Mouse (Mus musculus): ENCODE data around the gene Plgrkt. TPM values are rescaled to one million over a fixed set of nuclear protein-coding genes. Genes with fewer than 3 reads are reported as not detected.

The Plgrkt gene
- polyA plus RNA-seq, 1 experiment from 2014 or later, result 50.6 TPM

DNA sequence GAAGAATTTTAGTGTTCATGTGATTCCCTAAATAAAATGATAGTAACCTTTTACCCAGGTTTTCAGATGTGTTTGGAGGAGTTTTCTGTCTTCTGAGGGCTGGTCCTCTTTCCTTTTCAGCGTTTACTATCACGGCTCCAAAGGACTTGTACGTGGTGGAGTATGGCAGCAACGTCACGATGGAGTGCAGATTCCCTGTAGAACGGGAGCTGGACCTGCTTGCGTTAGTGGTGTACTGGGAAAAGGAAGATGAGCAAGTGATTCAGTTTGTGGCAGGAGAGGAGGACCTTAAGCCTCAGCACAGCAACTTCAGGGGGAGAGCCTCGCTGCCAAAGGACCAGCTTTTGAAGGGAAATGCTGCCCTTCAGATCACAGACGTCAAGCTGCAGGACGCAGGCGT is 6.2 kb upstream of the Plgrkt start:
- no peak overlapping the region for H3K9ac ChIP-seq (replicated peaks; ENCODE audit: low read depth)
- H3K27ac ChIP-seq (ENCODE audit: low read length), result no peak overlapping the region
- TF ChIP-seq CTCF (IDR thresholded peaks at IDR 0.05) (no peak), EP300 (IDR thresholded peaks at IDR 0.05) (no peak)
- DNase-seq (ENCODE audit: low spot score), result no peak
- H3K9me3 ChIP-seq (ENCODE audit: low read length), result no peaks in the 10 kb centered on the region
- H3K4me3 ChIP-seq (ENCODE audit: low read depth, low read length), result no peak overlapping the region
- H3K4me2 ChIP-seq (replicated peaks; ENCODE audit: low read depth, low read length), result peak overlapping the region; percentile 33
- H3K27me3 ChIP-seq (replicated peaks; ENCODE audit: insufficient read depth, low read length), result no peaks in the 10 kb centered on the region
- ATAC-seq, result no peak
- WGBS, result 27% methylated on average over 11 of the region's 11 CpGs
- H3K4me1 ChIP-seq (ENCODE audit: insufficient read depth, low read depth, low read length), result 0 out of 2 replicates have a peak, but pooled peaks cover 5% of the 10 kb centered on the region
- no peaks in the 10 kb centered on the region for H3K36me3 ChIP-seq (ENCODE audit: insufficient read depth, low read length)

DNA sequence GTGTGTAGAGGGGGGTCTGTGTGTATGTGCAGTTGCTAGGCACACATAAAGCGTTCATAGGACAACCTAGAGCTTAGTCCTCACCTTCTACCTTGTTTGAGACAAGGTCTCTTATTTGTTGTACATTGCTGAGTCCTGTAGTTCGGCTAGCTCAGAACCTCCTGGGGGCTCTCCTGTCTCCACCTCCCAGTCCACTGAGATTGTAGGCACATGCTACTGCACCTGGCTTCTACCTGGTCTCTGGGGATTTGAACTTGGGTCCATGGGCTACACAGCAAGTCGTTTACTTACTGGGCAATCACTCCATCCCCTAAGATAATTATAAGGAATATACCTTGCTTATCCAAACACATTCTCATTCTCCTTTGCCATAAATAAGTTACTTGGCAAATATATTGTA is 5.4 kb upstream of the Plgrkt start:
- DNase-seq (ENCODE audit: low spot score) (no peak), ATAC-seq (no peak)
- Histone ChIP-seq H3K27me3 (replicated peaks; ENCODE audit: insufficient read depth, low read length) (no peaks in the 10 kb centered on the region), H3K4me3 (ENCODE audit: low read depth, low read length) (no peak overlapping the region), H3K9ac (replicated peaks; ENCODE audit: low read depth) (no peak overlapping the region), H3K4me1 (ENCODE audit: insufficient read depth, low read depth, low read length) (0 out of 2 replicates have a peak, but pooled peaks cover 5% of the 10 kb centered on the region), H3K9me3 (ENCODE audit: low read length) (no peaks in the 10 kb centered on the region), H3K27ac (ENCODE audit: low read length) (no peak overlapping the region), H3K4me2 (replicated peaks; ENCODE audit: low read depth, low read length) (peak overlapping the region; percentile 47; the same call in 1 of the 2 replicates), H3K36me3 (ENCODE audit: insufficient read depth, low read length) (no peaks in the 10 kb centered on the region)
- WGBS, result 86% methylated on average over 3 of the region's 3 CpGs
- TF ChIP-seq EP300 (IDR thresholded peaks at IDR 0.05) (no peak), CTCF (IDR thresholded peaks at IDR 0.05) (no peak)

DNA sequence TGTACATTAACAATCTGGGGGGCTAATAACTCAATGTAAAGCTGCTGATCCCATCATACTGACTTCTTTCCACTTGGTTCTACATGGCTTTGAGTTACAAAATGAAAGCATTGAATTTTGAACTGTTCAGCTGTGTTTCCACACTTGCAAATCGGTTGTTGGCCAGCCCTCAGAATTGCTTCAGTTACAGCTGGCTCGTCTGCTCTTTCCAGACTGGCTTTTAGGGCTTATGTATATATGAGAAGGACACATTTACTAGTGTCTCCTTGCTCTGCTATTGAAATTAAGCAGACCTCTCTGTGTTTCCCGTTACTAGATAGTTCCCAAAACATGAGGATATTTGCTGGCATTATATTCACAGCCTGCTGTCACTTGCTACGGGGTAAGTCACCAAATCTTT is 4.9 kb upstream of the Plgrkt start:
- Histone ChIP-seq H3K9ac (replicated peaks; ENCODE audit: low read depth) (no peak overlapping the region), H3K27me3 (replicated peaks; ENCODE audit: insufficient read depth, low read length) (no peaks in the 10 kb centered on the region), H3K27ac (ENCODE audit: low read length) (no peak overlapping the region), H3K9me3 (ENCODE audit: low read length) (no peaks in the 10 kb centered on the region), H3K4me3 (ENCODE audit: low read depth, low read length) (peak overlapping the region; percentile 27), H3K36me3 (ENCODE audit: insufficient read depth, low read length) (no peaks in the 10 kb centered on the region), H3K4me2 (replicated peaks; ENCODE audit: low read depth, low read length) (peak overlapping the region; percentile 47), H3K4me1 (ENCODE audit: insufficient read depth, low read depth, low read length) (peaks cover 8% of the 10 kb centered on the region; the same call in 1 of the 2 replicates)
- ATAC-seq, result no peak
- peak; percentile 56 for DNase-seq (ENCODE audit: low spot score)
- TF ChIP-seq EP300 (IDR thresholded peaks at IDR 0.05), result no peak
- no peak for TF ChIP-seq CTCF (IDR thresholded peaks at IDR 0.05)
- WGBS, result 50% methylated on average over 4 of the region's 4 CpGs

DNA sequence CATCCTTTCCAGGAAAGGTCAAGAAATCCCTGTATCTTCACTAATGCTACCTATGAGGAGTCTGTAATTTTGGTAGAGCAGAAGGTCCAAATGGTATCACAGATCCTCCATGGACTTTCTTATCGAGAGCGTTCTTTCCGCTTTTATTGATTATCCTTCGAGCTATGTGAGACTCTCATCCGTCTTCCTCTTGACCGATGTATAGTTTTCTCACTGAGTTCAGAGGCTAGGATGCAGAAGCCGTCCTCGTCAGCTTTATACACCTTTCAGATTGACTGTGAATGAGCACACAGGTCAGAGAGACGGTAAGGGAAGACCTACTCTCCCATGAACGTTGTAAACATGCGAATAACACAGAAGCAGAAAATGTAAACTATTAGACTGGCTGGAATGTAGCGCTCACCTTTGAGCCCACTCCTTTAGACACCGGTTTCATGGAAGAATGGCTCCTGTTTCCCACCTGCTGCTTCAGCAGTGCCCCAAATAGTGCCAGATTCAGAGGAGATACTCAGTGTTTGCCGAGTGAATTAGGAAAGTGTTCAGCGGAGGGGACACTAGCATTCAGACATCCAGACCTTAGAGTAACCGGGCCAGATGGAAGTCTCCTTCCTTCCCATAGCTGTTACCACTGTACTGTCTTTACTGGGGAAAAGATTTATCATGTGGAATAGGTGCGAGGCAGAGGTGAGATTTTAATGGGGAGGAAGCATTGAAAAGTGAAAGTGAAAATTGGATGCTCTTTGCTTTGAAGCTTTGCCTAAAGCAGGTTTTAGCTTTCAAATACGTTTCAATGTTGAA is 4.3 kb upstream of the Plgrkt start:
- 67% methylated on average over 18 of the region's 18 CpGs for WGBS

DNA sequence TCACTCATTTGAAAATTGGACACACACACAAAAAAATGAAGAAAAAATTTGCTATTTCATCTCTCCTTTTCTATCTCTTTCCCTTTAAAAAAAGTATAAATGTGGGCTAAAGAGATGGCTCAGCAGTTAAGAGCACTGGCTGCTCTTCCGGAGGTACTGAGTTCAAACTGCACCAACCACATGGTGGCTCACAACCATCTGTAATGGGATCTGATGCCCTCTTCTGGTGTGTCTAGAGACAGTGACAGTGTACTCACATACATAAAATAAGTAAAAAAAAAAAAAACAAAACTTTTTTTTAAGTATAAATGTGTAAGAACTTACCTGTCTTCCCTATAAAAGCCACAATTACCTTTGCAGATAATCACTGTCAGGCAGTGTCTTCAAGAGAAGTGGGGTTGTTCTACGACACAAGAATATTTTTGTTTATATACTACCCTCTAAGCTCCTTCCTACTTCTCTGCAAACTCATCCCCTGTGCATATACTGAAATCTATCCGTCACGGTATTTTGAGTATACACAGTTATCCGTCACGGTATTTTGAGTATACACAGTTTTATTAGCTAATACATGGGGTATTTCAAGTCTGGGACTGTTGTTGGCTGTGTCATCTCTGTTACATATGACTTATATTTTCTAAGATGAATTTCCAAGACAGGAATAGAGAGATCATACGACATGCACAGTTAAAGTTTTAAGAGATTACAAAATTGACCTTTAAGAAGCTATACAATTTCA is 3.5 kb upstream of the Plgrkt start:
- Histone ChIP-seq H3K27me3 (replicated peaks; ENCODE audit: insufficient read depth, low read length) (no peaks in the 10 kb centered on the region), H3K9me3 (ENCODE audit: low read length) (no peaks in the 10 kb centered on the region), H3K4me1 (ENCODE audit: insufficient read depth, low read depth, low read length) (peaks cover 8% of the 10 kb centered on the region; the same call in 1 of the 2 replicates), H3K36me3 (ENCODE audit: insufficient read depth, low read length) (no peaks in the 10 kb centered on the region), H3K4me2 (replicated peaks; ENCODE audit: low read depth, low read length) (no peak overlapping the region), H3K27ac (ENCODE audit: low read length) (no peak overlapping the region), H3K9ac (replicated peaks; ENCODE audit: low read depth) (no peak overlapping the region), H3K4me3 (ENCODE audit: low read depth, low read length) (no peak overlapping the region)
- WGBS, result 80% methylated on average over 7 of the region's 7 CpGs
- TF ChIP-seq EP300 (IDR thresholded peaks at IDR 0.05) (no peak), CTCF (IDR thresholded peaks at IDR 0.05) (no peak)
- DNase-seq (ENCODE audit: low spot score), result no peak
- no peak for ATAC-seq

More for the DNA sequence above, 4.3 kb upstream of the Plgrkt start:
- no peak overlapping the region for H3K27ac ChIP-seq (ENCODE audit: low read length)
- no peaks in the 10 kb centered on the region for H3K9me3 ChIP-seq (ENCODE audit: low read length)
- no peak for DNase-seq (ENCODE audit: low spot score)
- no peak overlapping the region for H3K9ac ChIP-seq (replicated peaks; ENCODE audit: low read depth)
- H3K4me1 ChIP-seq (ENCODE audit: insufficient read depth, low read depth, low read length), result peaks cover 8% of the 10 kb centered on the region; the same call in 1 of the 2 replicates
- H3K4me3 ChIP-seq (ENCODE audit: low read depth, low read length), result peak overlapping the region; percentile 27
- no peak for ATAC-seq
- no peaks in the 10 kb centered on the region for H3K27me3 ChIP-seq (replicated peaks; ENCODE audit: insufficient read depth, low read length)
- H3K4me2 ChIP-seq (replicated peaks; ENCODE audit: low read depth, low read length), result peak overlapping the region; percentile 47
- TF ChIP-seq CTCF (IDR thresholded peaks at IDR 0.05), result no peak
- no peak for TF ChIP-seq EP300 (IDR thresholded peaks at IDR 0.05)
- no peaks in the 10 kb centered on the region for H3K36me3 ChIP-seq (ENCODE audit: insufficient read depth, low read length)

DNA sequence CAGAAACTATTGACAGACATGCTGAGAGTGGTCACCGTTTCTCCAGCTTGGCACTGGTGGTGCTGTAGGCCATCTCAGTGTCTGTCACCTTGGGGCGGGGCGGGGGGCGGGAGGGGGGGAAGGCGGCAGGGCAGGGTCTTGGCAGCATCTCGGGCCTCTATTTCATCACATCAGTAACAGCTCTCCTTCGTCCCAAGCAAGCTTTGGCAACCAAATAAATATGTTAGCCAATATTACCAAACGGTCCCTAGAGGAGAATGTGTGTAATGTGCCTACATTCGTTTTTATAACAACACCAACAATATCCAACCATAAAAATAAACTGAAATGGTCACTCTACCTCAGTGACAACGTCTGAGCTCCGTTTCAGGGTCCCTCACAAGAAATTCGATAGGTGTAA is 2.9 kb upstream of the Plgrkt start:
- ATAC-seq (no peak), DNase-seq (ENCODE audit: low spot score) (peak; percentile 43)
- WGBS, result 47% methylated on average over 12 of the region's 12 CpGs
- no peaks in the 10 kb centered on the region for H3K36me3 ChIP-seq (ENCODE audit: insufficient read depth, low read length)
- no peak overlapping the region for H3K27ac ChIP-seq (ENCODE audit: low read length)
- no peak overlapping the region for H3K9ac ChIP-seq (replicated peaks; ENCODE audit: low read depth)
- H3K4me1 ChIP-seq (ENCODE audit: insufficient read depth, low read depth, low read length), result peaks cover 8% of the 10 kb centered on the region; the same call in 1 of the 2 replicates
- no peaks in the 10 kb centered on the region for H3K27me3 ChIP-seq (replicated peaks; ENCODE audit: insufficient read depth, low read length)
- TF ChIP-seq CTCF (IDR thresholded peaks at IDR 0.05), result 0 out of 2 replicates have a peak, but pooled peaks have one; percentile 6
- TF ChIP-seq EP300 (IDR thresholded peaks at IDR 0.05), result no peak
- H3K4me3 ChIP-seq (ENCODE audit: low read depth, low read length), result no peak overlapping the region
- no peaks in the 10 kb centered on the region for H3K9me3 ChIP-seq (ENCODE audit: low read length)
- no peak overlapping the region for H3K4me2 ChIP-seq (replicated peaks; ENCODE audit: low read depth, low read length)

Measured in lung, postnatal 0 days (tissue).